Mouse (Mus musculus): Measurements from ENCODE around the gene 1700011M02Rik. TPM values are rescaled to one million over a fixed set of nuclear protein-coding genes. Genes with fewer than 3 reads are reported as not detected.

The 1700011M02Rik gene
- polyA plus RNA-seq (2012; rRNA removed; ENCODE audit: low replicate concordance) = not detected in 2 replicates

GRCm38 (mm10) chrX:102908587-102908986 lies at the start of gene 1700011M02Rik, which contains the start of gene Dmrtc1a:
1700011M02Rik (plus strand) TSS chrX:102908905.
Dmrtc1a (minus strand) TSS chrX:102908687.

DNA sequence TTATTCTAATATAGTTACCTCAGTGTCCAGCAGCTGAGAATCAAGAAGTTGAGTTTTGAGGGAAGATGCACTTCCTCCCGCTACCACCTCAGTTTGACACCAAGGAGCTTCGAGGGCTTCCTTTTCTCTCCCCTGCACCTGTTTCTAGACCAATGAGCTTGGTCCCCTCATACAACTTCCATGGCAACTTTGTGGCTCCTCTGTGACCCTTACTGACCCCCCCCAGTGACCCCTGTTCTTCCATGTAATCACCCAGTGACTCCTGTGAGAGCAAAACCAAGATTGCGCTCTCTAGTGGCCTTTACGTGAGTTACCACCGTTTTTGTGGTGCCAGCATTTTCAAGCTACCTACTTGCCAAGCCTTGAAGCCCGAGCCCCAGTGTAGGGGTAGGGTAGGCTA lies 40.8 kb upstream of the 1700011M02Rik start, which contains the start of gene 1700031F05Rik:
Gene 1700031F05Rik (minus strand): TSS at position 101 of the 400 bp plus-strand sequence.

GRCm38 (mm10) chrX:102928072-102928471 lies 19.4 kb downstream of the 1700011M02Rik start, which contains the start of gene 1700018G05Rik:
1700018G05Rik (plus strand) TSS chrX:102928372.

Other genes with a start within 250 kb of the 1700011M02Rik start
- not detected in 2 replicates for gene Gm3880, start 221.9 kb upstream of the 1700011M02Rik start, polyA plus RNA-seq (2012; rRNA removed; ENCODE audit: low replicate concordance)
- gene Gm9112, start 201.3 kb upstream of the 1700011M02Rik start, polyA plus RNA-seq (2012; rRNA removed; ENCODE audit: low replicate concordance) = not detected in 2 replicates
- gene Dmrtc1b, start 201.0 kb upstream of the 1700011M02Rik start, polyA plus RNA-seq (2012; rRNA removed; ENCODE audit: low replicate concordance) = not detected in 2 replicates
- not detected in 2 replicates for gene Dmrtc1c1, start 105.9 kb upstream of the 1700011M02Rik start, polyA plus RNA-seq (2012; rRNA removed; ENCODE audit: low replicate concordance)
- gene Dmrtc1c2, start 54.3 kb upstream of the 1700011M02Rik start, polyA plus RNA-seq (2012; rRNA removed; ENCODE audit: low replicate concordance) = not detected in 2 replicates
- gene 1700031F05Rik, start 40.9 kb upstream of the 1700011M02Rik start, polyA plus RNA-seq (2012; rRNA removed; ENCODE audit: low replicate concordance) = not detected in 2 replicates
- 0.26 and 1.1 TPM in 2 replicates for gene Dmrtc1a, start 218 bp upstream of the 1700011M02Rik start, polyA plus RNA-seq (2012; rRNA removed; ENCODE audit: low replicate concordance)
- gene 1700018G05Rik, start 19.5 kb downstream of the 1700011M02Rik start, polyA plus RNA-seq (2012; rRNA removed; ENCODE audit: low replicate concordance) = not detected in 2 replicates